Mouse (Mus musculus) adipocyte (in vitro differentiated cells): ENCODE measurements around the gene Frzb.
"Not testable (repeated sequence)": the region's sequence is repeated elsewhere in the genome, so short reads cannot be mapped to it uniquely, and the experiment has no call there.

Experiments used
- DNase-seq: peaks from one replicate; pipeline ENCODE4 v3.0.0-alpha.2; 2016; ENCODE audit warnings: low spot score

Gene Frzb

DNA sequence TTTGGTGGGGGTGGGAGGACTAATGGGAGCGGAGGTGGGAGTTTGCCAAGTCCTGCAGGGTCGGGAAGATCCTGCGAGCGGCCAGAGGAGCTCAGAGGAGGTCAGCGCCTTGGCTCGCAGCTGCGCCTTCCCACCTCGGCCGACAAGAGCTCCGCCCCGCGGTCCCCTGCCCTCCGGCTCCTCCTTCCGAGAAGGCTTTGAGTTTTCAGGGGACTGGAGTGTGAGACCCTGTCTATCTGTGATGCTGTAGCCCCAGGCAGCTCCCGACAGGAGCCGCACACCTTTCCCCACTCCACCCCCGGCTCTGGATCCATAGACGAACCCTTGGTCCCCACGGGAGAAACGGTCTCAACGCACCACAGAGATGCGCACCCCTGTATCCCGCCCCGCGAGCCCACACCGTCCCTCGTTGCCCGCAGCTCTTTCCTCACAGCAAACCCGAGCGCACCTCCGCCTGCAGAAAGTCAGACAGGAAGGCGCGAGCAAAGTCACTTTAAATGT, at the start of gene Frzb:
Gene Frzb (minus strand): TSS at position 335 of the 501 bp plus-strand sequence.
- DNase-seq: no peak

DNA sequence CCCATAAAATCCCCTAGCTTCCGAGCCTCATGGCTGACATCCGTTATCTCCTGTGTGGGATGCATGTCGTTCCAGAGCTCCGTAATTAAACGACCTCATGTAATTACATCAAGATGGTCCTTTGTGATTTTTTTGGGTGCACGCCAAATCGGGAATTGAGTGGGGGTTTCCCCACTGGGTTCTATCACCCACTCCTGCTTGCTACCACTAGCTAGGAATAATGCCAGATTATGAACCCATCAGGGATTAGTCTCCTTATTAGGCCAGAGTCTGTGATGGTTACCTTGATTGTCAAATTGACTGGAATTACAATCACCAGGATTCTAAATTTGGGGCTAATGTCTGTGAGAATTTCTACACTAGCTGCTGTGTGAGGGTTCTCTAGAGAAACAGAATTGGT, 47.9 kb upstream of the Frzb start:
- not testable (repeated sequence) for DNase-seq

DNA sequence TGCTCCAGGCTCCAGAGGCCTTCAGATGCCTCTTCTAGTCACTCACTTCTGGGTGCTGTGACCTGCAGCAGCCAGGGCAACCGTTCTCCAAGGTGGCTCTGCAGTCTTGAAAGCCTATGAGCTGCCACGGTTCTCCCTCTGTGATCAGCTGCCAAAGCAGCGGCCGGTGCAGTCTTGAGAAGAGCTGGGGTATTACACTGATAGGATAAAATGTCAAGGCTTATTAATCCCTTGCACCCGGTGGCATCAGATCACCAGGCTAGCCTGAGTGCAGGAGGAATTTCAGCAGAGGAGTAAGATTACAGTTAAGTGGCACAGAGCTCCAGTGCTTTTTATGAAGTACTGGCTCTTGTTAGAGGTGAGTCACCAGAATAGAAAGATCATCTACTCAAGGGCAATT, 39.4 kb upstream of the Frzb start:
- no peak for DNase-seq

DNA sequence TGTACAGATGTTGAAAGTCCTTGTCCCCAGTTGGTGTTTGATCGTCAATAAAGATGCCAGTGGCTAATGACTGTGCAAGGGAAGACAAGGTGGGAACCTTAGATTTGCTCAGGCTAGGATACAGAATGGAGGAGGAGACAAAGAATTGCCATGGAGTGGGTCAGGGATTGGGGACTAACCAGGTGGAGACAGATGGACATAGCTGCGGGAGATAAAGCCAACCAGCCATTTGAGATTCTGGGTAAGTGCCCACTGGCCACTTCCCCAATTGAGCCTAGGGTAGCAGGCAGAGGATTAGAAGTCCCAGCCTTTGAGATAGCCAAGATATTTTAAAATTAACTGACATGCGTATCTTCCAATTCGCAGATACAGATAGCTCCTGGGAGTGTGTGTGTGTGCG, 37.5 kb upstream of the Frzb start:
- DNase-seq: no peak

DNA sequence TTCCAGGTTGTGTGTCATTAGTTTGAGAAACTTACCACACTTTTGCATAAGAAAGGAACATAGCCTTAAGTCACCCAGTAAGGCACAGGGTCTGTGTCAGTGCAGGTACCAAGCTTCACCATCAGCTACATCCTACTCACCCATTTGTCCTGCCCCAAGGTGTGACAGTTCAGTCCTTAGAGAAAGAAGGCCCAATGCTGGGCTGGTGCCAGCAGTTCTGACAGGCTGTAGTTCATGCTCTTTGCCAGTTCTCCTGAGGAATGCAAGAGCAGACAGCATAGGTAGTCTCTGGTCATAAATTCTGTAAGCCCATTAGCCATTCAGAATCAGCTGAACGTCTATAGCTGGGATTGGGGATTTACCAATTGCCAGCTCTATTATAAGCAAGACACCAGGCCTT, 28.4 kb upstream of the Frzb start:
- DNase-seq: no peak

DNA sequence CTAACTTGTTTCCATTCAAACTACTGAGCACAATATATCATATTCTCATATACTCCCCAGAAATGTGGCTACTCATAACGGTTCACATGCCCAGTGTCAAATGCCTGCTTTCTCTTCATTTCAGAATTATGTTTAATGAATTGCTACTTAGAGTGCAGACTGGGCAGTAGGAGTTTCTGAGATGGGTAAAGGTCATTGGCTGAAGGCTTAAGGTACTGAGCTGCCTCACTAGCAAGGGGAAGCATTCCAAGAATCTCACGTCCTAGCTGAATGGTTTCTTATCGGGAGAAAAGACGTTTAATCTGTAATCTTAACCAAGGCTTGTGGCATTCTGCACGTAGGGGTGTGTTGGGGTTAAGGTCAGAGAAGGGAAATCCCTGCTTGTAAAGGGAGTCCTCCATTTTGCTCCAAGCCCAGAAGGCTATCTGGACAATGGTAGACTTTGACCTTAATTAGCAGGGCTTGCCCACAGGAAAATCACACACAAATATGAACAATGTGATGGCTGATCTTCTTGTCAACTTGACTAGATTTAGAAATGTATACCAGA, 26.9 kb upstream of the Frzb start:
- DNase-seq: no peak

DNA sequence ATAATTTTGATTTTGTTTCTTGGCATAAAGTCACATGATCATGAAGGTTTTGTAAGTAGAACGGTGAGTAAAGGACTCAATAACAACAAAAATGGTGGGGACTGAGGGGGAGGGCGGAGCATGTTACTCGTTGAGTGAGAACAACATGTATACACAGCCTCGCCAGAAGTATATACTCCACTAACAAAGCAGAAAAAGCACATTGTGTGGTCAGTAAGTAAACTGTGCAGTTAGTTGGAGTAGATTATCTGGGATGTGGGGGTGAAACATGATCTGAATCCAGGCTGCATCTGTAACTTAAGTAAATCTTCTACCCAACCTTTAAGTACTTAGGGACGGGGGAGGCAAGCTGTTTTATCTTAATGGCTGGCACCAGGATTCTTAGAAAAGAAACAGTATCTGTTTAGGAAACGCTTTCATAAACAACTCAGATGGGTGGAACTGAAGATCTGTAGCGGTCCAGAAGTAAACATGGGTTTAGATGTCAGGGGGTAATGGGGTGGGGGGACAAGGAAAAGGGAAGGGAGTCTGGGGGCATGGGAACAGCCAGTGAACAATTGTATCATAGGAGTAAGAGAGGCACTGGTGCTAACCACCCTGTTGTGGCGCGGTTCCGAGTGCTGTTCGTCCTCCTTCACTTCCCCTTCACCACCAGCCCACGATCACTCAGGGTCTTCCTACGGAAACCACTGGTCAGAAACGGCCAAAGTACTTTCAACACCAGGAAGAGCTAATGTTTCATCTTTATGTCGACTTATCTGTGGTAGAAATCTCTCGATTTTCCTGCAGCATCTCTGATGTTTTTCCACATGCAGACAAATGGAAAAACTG, 18.8 kb upstream of the Frzb start:
- DNase-seq: no peak

DNA sequence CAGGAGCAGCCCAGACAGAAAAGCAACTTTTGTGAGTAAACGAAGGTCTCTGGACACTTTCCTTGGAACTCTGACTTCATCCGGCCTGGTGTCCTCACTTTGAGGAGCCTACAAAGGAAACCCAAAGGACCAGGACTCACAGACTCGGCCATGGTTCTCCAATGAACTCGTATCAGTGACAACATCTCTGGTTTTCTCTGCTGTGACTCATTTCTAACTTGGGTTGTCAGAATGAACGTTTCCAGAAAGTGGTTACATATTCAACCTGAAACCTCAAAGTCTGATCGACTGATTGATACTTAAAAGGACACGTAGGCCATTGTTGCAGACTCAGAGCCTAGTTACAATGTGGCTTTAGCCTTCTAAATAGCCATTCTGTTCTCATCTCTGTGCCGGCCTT, 14.4 kb upstream of the Frzb start:
- no peak for DNase-seq

DNA sequence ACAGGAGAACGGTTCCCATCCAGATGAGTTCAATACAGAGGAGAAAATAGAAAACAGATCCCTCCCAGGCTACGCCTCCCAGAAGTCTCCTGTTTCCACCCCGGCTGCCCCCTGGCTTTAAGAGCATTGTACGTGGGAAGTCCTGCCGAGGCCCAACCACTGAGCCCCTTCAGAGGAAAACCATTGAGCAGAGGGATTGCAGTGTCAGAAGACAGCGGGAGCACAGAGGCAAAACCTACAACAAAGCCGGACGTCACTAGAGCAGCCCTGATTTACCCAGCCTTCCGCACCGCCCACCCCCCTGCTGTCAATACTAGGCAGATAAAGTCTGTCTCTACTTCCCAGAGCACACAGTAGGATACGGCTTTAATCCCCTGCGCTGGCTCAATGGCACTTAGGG, 806 bp upstream of the Frzb start:
- no peak for DNase-seq

DNA sequence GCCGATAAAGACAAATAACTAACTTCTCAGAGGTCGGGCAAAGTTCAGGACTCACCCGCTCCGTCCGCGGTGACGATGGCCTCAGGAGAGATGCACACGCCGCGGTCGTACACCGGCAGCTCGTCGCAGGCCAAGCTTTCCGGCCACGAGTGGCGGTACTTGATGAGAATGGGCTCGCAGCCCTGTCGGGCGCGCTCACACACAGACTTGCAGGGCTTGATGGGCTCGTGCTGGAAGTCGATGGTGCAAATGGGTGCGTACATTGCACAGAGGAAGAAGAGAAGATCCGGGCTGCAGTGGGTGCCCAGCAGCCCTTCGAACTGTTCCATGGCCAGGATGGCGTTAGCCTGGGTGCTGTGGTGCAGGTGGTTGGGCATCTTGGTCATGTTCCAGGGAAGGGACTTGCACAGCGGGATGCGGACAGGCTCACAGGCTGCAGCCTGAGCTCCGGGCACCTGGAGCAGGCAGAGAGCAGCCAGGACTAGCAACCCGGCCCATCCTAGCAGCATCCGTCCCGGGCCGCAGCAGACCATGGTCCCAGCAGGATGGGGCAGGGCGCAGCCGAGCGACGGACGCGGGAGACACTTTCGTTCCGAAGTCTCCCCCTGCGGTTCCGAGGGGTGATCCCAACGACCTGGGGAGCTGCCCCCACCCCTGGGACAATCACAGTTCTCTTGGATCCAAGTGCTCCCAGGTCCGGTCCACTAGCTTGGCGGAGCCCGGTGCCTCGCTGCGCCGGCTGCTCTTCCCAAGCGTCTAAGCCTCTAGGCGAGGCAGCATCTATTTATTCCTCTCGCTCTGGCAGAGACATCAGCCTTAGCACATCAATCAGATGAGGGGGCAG, 895 bp downstream of the Frzb start:
- DNase-seq: no peak

DNA sequence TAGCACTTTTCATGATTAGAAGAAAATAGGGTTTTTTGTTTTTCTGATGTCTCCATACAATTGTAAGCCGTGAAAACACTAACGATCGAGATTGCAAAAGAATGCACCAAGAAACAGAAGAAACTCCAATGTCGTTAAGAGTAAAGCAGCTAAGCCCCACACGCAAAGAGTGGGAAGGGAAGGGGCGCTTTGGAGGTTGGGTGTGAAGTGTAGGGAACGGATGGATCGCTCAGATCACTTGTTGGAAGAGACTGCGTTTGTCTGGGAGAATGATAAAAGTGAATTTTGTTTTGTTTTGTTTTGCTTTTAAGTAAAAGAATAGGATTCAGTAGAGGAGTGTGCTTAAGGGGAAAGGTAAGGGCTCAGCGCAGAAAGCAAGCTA, 1.5 kb downstream of the Frzb start:
- no peak for DNase-seq

DNA sequence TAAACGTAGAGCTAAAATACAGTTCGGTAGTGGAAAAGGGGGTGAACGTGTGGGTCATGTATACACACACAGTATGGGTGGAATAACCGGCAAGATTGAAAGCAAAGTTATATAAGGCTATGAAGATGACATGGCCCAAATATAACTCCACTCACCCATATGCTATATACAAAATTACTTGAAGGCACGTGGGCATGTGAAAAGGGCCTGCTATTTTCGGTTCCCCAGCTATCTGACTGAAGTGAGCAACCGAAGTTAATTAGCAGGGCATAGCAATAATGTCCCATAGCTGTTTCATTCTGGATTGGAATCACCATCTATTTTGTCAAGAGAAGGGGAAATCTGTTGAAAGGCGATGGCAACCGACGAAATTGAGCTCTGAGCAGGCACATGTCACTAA, 1.9 kb downstream of the Frzb start:
- DNase-seq: no peak

DNA sequence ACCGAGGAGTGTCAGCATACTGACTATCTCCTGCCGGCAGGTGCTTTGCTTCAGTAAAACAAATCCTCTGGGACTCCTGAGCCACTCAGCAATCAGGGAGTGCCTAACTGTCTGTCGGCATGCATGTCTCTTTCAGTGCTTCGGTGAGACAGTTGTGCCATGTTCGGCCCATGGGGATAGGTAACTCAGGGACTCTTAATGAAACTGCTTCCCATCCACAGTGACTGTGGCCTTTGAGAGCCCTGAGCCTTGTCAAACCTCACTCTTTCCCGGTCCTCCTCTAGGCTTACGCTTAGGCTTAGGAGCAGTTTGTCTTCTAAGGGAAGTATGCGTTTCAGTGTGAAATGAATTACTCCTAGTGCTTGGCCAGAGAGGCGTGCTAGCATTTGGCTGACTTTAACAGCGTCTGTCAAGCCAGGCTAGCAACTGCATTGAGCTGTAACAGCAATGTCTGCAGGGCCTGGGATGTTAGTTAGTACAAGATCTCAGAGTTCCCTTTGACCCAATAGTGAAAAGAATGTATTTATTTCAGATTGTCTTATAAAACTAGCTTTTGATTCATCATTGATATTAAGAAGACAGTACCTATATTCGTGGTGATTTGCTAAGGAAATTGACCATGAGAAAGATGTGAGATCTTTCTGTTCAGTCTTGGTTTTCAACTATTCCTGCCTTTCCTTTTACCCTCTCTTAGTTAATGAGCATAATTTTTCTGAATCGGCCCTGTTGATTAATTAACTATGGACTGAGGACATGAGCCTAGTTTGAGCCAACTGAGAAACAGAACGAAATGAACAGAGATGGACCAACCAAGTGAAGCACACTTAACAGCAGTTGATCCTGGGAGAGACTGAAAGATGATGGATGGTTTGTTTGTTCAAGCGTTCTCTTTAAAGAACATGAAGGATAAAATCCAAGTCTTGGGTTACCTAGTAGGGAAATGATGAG, 2.7 kb downstream of the Frzb start:
- no peak for DNase-seq

DNA sequence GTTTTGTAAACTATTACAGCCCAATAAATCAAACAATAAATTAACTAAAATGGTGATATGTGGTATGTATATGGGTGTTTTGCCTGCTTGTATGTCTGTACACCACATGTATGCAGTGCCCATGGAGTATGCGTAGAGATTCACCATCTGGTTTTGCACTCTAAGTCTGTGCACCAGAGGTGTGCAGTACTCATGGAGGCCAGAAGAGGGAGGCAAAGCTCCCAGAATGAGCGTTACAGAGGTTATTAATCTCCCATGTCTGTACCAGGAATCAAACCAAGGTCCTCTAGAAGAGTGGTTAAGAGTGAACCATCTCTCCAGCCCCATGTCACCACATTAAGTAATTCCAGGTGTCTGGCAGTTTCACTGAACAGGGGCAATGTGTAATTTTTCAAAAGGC, 3.5 kb downstream of the Frzb start:
- no peak for DNase-seq

DNA sequence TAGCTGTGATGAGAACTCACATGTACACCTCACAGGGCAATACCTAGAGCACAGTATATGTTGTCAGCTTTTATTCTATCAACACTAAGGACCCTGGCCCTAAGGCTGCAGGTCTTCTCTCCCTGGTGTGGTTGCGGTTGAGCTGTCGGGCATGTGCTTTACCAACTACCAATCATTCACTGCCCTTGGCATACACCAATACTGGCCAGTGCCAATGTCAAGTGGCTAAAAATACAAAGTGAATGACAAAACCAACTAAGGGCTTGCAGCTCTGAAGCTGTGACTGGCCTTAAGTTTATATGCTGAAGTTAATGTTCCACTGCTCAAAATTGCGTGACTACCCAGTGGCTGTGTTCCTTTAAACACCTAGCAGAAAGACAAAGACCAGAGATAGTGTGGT, 6.0 kb downstream of the Frzb start:
- DNase-seq: no peak

DNA sequence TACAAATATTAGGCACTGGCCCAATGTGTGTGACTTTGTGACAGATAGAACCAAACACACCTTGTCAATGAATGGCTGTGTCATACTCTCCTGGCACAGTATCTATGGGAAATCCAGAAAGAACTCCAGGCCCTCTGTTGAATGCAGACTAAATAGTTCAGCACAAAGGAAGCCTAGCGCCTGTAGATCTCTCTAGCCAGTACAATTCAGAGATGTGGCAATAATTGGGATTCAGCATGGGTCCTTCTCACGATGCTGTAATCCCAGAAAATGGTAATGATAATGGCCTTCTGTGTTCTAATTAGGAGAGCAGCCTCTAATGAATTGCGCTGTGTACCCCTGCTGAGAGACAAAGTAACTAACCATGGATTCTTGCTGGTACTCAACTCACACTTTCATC, 8.6 kb downstream of the Frzb start:
- no peak for DNase-seq

DNA sequence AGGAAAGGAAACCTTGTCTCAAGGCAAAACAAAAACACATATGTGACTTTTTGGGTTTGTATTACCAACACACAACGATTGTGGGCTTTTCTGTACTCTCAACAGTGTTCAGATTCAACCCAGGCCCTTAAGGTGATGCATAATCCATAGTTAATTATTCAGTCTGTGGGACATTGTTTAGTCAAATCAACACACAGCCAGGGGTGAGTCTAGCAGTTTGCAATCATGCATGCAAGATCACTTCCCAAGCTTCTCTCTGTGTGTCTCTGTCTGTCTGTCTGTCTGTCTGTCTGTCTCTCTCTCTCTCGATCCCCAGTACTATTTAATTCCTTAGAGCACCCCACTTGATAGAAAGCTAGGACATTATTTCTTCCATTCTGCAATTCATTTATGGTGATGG, 10.0 kb downstream of the Frzb start:
- DNase-seq: no peak

DNA sequence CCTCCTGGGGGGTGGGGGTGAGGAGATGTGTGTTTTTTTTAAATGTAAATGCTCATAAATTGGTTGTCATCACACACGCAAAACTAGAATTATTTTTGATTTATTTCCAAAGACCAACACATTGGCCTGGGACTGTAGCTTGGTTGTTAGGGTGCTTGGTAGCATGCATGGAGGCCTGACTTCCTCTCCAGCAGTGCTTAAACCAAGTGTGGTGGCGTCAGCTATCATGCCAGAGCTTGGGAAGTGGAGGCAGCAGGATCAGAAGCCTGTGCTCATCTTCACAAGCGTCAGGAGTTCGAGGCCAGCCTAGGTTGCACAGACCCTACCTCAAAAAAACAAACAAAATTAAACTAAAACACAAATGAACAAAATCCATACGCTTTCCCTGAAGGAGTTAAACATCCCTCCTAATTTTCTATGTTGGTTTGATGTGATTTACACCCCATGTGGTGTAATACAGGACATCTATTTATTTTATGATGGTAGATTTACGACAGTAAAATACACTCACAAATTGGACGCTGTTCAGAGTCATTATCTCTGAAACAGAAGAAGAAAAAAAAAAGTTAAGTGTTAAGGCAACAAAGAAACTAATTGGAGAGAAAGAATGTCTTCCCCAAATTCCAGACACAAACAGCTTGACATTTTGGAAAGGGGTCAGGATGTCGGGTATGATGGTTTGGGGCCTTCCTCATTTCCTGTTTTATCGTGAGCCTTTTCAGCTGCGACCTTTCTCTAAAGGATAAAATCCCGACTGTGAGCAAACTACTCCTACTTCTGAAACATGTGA, 12.4 kb downstream of the Frzb start:
- no peak for DNase-seq

DNA sequence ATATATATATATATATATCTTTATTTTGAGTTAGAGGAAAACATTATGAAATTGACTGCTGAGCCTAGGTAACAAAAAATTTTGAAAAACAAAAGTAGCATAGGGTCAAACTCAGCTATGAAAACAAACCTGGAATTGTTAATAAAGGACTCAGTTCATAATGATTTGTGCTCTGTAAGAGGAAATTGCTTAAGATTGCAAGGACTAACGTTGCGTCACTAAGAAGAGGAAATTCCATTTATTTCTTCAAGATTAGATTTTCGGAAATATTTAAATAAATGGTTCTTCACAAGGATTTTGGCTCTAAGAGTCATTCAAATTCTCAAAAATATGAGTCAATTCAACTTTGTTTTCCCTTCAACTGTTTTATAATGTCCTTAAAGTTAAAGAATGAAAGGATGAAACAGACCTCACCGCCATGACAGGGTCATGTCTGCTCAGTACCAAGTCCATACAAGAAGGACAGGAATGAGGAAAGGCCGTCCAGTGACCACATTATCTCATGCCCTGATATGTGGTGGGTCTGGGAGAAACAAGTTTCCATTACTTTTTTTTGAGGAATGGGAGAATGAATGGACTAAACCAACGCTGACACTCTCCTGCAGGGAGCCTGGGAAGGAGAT, 14.1 kb downstream of the Frzb start:
- DNase-seq: no peak

DNA sequence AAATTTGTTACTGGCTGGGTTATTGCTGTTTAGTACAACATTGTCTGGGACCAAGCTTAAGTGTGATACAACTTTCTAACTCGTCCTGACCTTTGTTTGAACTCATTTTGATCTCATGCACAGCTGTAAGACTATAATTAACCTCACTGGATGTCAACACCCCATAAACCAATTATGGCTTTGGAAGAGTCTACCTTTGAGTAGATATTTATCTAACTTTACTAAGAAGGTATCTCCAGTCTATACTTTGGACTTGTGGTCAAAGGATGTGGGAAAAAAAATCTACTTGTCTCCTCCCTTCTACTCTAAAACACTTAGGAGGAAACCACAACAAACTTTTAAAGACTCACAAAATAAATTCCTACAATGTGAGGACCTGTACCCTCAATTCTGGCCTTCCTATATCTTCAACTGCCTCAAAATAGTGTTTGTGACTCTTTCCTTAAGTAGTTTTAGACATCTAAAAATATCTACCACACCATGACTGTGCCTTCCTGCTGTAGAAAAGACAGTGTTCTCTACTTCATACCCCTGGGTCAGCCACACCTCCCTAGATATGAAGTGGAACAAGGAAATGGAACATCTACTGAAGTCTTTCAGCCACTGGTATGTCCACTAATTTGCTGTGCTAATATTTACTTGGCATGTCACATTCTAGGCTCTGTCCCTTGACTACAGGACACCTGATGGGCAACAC, 16.9 kb downstream of the Frzb start:
- no peak for DNase-seq
